Mouse (Mus musculus) kidney, postnatal 10 days (tissue): Measurements from ENCODE around the gene Fscn1.

Experiments
- DNase-seq: peaks from one replicate; pipeline ENCODE4 v3.0.0; 2021; ENCODE audit warnings: mixed read lengths

Gene Fscn1

DNA sequence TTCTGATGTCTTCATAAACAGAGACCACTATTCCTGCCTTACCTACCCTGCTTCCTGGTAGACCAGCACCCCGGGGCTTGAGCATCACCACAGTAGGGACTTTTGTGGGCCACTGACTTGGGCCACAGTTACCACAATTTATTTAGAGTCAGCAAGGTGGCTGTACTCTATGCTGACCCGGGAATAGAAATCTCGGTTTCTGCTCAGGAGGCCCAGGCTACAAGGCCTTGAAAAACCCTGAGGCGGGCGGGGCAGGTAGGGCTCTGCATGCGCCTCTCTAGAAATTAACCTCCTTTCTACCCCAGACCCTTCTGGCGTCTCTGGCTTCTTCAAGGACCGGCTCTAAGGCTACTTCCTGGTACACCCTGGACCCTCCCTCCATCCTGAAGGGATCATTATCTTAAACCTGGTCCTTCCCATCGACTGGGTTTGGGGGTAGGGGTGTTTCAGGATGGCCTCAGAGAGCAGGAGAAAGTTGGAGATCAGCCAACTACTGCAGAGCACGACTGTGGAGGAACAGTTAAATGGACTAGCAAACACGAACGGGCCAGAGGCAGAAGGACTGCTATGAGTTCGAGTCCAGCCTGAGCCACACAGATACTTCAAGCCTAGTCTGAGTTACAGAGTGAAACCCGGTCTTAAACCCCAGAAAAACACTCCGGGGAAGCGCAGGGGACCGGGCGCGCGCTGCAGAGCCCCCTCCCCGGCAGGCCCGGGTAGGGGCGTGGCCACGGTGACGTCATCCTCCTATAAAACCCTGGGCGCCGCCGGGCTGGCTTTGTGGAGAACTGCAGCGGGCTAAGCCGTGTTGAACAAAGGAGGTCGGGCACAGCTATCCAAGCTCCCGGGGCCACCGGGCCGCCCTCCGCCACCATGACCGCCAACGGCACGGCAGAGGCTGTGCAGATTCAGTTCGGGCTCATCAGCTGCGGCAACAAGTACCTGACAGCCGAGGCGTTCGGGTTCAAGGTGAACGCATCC, at the start of gene Fscn1:
TSS of gene Fscn1 (plus strand) at position 768 of the 981 bp plus-strand sequence.
- DNase-seq, result peak; percentile 95

DNA sequence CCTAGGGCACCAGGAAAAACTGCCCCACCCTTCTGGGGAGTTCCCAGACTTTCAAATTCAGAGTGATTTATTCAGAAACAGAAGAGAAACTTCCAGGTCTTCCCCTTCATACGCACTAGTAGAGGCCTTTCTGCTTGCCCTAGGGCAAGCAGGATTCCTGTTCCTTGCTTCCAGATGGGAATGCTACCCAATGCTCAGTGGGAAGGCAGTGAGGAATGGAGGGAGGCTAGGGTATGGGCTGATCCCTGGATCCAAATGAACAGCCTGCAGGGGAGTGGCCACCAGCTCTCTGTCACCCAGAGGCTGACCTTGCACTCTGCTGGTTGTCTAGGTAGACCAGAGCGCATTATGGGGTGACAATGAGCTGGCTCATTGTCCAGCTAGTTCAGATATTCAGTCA, 48.5 kb upstream of the Fscn1 start:
- no peak for DNase-seq

DNA sequence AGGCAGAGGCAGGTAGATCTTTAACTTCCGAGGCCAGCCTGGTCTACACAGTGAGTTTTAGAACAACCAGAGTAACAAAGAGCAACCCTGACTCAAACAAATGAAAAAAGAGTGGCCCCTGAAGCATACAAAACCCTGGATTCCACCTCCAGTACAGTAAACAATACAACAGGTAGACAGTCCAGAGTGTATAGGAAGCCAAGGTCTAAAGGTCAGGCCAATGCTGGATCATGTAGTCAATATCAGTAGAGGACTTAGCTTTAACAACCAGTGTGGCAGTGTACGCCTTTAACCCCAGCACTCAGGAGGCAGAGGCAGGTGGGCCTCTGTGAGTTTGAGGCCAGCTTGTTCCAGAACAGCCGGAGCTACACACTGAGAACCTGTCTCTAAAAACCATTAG, 47.8 kb upstream of the Fscn1 start:
- DNase-seq, result no peak

- no peak for DNase-seq
Observed at GRCm38 (mm10) chr5:142912739-142913138, 47.4 kb upstream of the Fscn1 start.

- DNase-seq, result no peak
Observed at GRCm38 (mm10) chr5:142915231-142915630, 44.9 kb upstream of the Fscn1 start.

DNA sequence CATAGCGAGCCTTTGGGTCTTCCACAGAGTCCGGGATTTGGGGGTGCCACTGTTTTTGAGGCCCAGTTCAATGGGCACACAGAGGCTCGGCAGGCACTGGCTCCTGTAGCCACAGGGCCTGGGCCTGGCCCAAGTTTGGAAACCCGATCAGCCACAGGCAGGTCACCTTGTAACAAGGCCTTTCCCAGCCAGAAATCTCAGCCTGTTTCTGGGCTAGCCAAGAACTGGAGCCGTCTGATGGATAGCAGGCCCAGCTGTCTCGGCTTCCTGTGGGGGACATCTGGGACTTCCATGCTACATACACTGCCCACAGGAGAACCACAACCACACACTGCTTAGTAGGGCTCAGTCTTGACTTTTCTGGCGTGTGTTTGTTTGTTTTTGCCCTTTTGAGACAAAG, 43.5 kb upstream of the Fscn1 start:
- no peak for DNase-seq

DNA sequence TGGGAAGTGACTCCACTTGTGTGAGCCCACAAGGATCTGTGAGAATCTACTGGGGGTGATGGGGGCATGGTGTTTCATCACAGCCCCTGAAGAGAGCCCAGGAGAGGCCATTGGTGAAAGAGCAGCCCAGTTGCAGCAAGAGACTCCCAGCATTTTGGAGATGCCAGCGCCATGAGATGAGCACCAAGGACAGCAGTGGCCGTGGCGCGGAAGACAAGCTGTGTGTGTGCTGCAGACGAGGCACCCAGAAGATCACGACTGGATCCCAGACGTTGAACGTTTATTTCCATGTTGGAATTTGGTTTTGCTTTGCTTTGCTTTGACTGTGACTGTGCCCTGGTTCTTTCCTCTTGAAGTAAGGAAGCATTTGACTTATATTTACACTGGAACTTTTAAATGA, 42.7 kb upstream of the Fscn1 start:
- no peak for DNase-seq

GRCm38 (mm10) chr5:142920311-142921073, 39.7 kb upstream of the Fscn1 start:
- DNase-seq, result peak; percentile 72

- no peak for DNase-seq
Observed at GRCm38 (mm10) chr5:142921074-142921459, 39.1 kb upstream of the Fscn1 start.

GRCm38 (mm10) chr5:142922251-142922650, 37.9 kb upstream of the Fscn1 start:
- DNase-seq, result no peak

- DNase-seq, result no peak
Observed at GRCm38 (mm10) chr5:142923781-142924180, 36.4 kb upstream of the Fscn1 start.

DNA sequence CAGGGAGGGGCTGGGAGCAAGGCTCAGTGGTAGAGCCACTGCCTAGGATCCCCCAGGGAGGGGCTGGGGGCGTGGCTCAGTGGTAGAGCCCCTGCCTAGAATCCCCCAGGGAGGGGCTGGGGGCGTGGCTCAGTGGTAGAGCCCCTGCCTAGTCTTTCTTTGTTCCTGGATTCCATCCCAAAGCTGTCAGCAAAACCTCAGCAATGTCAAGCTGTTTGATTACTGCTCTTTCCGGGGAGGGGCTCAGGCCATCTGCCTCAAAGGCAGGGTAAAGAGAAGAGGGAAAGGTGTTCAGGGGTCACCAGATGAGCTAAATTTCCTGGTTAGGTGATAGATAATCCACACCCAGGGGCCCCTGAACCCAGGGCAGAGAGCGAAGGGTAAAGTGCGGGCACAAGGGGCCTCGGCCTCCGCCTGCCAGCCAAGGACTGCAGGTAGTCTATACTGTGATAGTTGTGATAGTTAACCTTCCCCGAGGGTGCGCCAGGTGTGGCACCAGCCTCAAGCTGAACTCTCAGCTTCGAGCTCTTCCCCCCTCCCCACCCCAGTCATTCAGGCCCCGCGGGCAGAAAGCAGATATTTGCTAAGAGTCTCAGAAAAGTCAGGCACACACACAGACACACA, 35.7 kb upstream of the Fscn1 start:
- DNase-seq, result no peak

DNA sequence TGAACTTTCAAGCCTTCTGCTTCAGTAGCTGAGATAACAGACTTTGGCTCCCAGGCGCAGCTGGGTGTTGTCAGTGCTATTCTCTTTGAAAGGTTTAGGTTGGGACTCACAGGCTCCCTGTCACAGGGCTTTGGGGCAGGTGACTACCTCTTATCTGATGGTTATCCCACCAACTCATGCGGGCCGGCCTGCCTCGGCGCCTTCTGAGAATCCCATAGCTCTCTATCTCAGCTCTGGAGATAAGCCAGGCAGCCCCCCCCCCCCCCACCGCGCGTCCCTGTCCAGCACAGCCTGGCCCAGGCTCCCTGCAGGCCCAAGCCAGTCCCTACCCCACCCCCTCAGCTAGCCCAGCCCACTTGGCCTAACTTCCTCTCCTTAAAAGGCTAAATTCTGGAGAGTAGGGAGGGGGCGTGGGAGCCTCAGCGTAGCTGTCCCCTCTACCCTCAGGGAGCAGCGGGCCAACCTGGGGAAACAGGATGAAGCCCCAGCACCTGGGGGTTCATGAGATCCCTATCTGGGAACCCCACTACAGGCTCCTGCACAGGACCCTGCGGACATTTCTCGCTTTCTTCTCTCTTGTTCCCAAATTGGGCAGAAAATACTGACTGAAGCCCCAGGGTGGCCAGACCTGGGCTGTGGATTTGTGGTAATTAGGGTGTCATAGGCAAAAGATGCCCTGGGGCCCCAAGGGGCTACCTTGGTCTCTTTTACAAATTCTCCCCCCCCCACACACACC, 33.8 kb upstream of the Fscn1 start:
- DNase-seq, result peak; percentile 84

GRCm38 (mm10) chr5:142926940-142927228, 33.3 kb upstream of the Fscn1 start:
- DNase-seq, result no peak

- no peak for DNase-seq
Observed at GRCm38 (mm10) chr5:142927341-142927930, 32.7 kb upstream of the Fscn1 start.

GRCm38 (mm10) chr5:142928749-142929399, 31.3 kb upstream of the Fscn1 start:
- peak; percentile 89 for DNase-seq

- no peak for DNase-seq
Observed at GRCm38 (mm10) chr5:142929400-142929752, 30.8 kb upstream of the Fscn1 start.

GRCm38 (mm10) chr5:142931241-142931745, 28.9 kb upstream of the Fscn1 start:
- no peak for DNase-seq

DNA sequence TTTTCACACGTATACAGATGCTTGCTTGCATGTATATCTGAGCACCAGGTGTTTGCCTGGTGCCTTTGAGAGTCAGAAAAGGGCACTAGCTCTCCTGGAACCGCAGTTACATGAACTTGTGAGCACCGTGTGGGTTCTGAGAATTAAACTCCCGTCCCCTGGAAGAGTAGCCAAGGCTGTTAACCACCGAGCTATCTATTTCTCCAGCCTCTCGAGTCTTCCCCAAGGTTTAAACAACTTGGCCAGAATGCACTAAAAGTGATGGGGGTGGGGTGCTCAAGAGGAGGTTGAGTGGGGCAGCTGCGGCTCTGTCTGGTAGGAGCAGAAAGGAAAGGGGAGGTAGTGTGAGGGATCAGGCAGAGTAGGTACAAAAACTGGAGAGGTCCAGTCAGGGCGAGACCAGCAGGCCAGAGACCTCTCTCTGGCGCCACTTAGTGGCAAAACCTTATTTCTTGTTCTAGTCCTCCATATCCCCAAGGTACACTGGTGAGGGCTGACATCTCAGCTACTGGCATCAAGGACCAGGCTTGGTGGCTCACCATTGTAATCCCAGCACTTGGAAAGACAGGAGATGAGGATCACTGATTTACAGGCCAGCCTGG, 28.0 kb upstream of the Fscn1 start:
- DNase-seq, result peak; percentile 87

- no peak for DNase-seq
Observed at GRCm38 (mm10) chr5:142932731-142933130, 27.4 kb upstream of the Fscn1 start.

DNA sequence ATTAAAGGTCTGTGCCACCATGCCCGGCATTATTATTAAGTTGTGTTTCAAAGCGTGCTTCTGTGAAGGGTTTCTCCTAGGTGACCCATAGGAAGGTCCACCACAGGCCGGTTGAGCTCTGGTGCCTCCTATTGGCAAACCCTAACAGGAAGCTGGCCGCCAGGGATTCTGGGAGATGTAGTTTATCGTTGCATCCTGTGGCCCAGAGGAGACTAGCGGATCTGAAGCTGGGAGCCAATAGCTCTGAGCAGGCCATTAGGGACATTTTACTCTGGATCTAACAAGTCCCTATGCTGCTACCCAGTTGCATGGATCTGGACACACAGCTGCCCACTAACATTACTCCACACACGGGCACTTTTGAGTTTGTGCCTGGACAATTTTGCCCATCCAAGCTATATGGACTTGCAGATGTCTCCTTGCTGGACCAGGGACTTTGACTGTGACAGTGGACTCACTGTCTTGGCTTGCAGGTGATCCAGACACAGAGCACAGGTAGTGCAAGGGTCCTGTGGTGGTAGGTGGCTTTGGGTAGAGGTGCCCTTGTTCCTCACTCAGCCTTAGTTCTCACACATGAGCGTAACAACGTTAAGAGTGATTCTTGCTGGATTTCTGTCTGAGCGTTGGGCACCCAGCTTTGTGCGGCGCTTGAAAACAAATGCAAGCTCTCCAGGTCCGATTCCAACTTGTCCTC, 24.4 kb upstream of the Fscn1 start:
- DNase-seq, result peak; percentile 83
